Comparison of ENCODE assay signal across 9 mouse cellular contexts in genomic region chr2:74762522-74763244, GRCm38 (mm10). TPM values are rescaled to one million over a fixed set of nuclear protein-coding genes. Genes with fewer than 3 reads are reported as not detected.
A peak's percentile ranks its signal among the peaks of the same experiment; 100 is the strongest.
DNase-seq lines count a peak whose midpoint lies in the region; ATAC-seq lines count a peak whose summit lies in the region.
"Had no signal": no experiment of that assay in that cellular context is flagged by ENCODE, and none has a peak within 500 bp of the region (broad histone marks: within the 10 kb centered on the region; RNA-seq: fewer than 3 reads in every experiment).

TSS of gene Hoxd1 (plus strand) at chr2:74762980.

- intact Hi-C loops in heart, postnatal 14 days (cut with DNase I), result no loop called here

- DNase-seq in embryo, embryonic 10.5 days (ENCODE audit: low spot score), result peak; percentile 82
- DNase-seq in heart, postnatal 14 days, result peak; percentile 17 to 29
- DNase-seq in limb, embryonic 10.5 days (ENCODE audit: low spot score), result peak; percentile 88
- no peak for DNase-seq in layer of hippocampus, postnatal 14 days (ENCODE audit: low spot score in 2 of 2)
- DNase-seq in cerebellum, adult 9-10 months, result no peak

- H3K4me3 ChIP-seq in megakaryocyte, embryonic 14.5 days (replicated peaks), result peak within 1 kb of the TSS; percentile 88
- H3K4me3 ChIP-seq in limb, embryonic 10.5 days, result peak within 1 kb of the TSS; percentile 62
- peak within 1 kb of the TSS; percentile 52 for H3K4me3 ChIP-seq in neural tube, embryonic 14.5 days (ENCODE audit: low read depth, low read length)

- H3K36me3 ChIP-seq in megakaryocyte, embryonic 14.5 days (replicated peaks; ENCODE audit: low read length), result no peaks in the 10 kb centered on the region
- H3K36me3 ChIP-seq in limb, embryonic 10.5 days, result no peaks in the 10 kb centered on the region
- H3K36me3 ChIP-seq in neural tube, embryonic 14.5 days (ENCODE audit: control insufficient read depth, insufficient read depth, low read length), result no peaks in the 10 kb centered on the region

- 0 out of 2 replicates have a peak, but pooled peaks cover 5% of the 10 kb centered on the region for H3K9me3 ChIP-seq in megakaryocyte, embryonic 14.5 days
- no peaks in the 10 kb centered on the region for H3K9me3 ChIP-seq in limb, embryonic 10.5 days (replicated peaks)
- no peaks in the 10 kb centered on the region for H3K9me3 ChIP-seq in neural tube, embryonic 14.5 days (ENCODE audit: control insufficient read depth, low read length)

- peaks cover 78% of the 10 kb centered on the region for H3K27me3 ChIP-seq in megakaryocyte, embryonic 14.5 days (replicated peaks)
- H3K27me3 ChIP-seq in limb, embryonic 10.5 days (ENCODE audit: low read depth, poor library complexity, severe bottlenecking), result peaks cover 69% of the 10 kb centered on the region
- H3K27me3 ChIP-seq in neural tube, embryonic 14.5 days (ENCODE audit: control insufficient read depth, insufficient read depth, low read length), result peaks cover 5% of the 10 kb centered on the region; the same call in 1 of the 2 replicates

- peak within 1 kb of the TSS; percentile 26 for H3K27ac ChIP-seq in limb, embryonic 10.5 days
- no peak within 1 kb of the TSS for H3K27ac ChIP-seq in neural tube, embryonic 14.5 days (ENCODE audit: low read depth, low read length)
- H3K27ac ChIP-seq: macrophage had no signal

- peak within 1 kb of the TSS; percentile 41 for H3K9ac ChIP-seq in neural tube, embryonic 14.5 days (replicated peaks; ENCODE audit: low read depth, low read length)

- H3K4me1 ChIP-seq in megakaryocyte, embryonic 14.5 days, result peaks cover 14% of the 10 kb centered on the region
- peaks cover 41% of the 10 kb centered on the region for H3K4me1 ChIP-seq in limb, embryonic 10.5 days
- H3K4me1 ChIP-seq in neural tube, embryonic 14.5 days (ENCODE audit: control insufficient read depth, insufficient read depth, low read length), result peaks cover 11% of the 10 kb centered on the region; the same call in 1 of the 2 replicates

- WGBS in limb, embryonic 10.5 days, result under 1% methylated on average over 61 of the region's 61 CpGs
- WGBS in neural tube, embryonic 14.5 days, result under 1% methylated on average over 55 of the region's 61 CpGs

- ATAC-seq in megakaryocyte, adult 5-6 weeks (ENCODE audit: poor library complexity, severe bottlenecking), result no peak
- ATAC-seq in neural tube, embryonic 14.5 days (ENCODE audit: low read depth), result peak; percentile 95

- H3K4me2 ChIP-seq in neural tube, embryonic 14.5 days (ENCODE audit: low read depth, low read length), result peak within 1 kb of the TSS; percentile 100

RNA-seq across cellular contexts. Expression of gene Hoxd1, which starts in this region (rescaled TPM):
- polyA plus RNA-seq in megakaryocyte, embryonic 14.5 days (2012; ENCODE audit: insufficient read depth, low replicate concordance), result not detected in 2 replicates
- total RNA-seq in megakaryocyte, adult 5-6 weeks (2015), result not detected in 2 replicates
- total RNA-seq in megakaryocyte, adult 5-6 weeks (2017), result not detected in 2 replicates
- total RNA-seq in heart, postnatal 14 days (2021), result not detected
- 0.68 and 1.2 TPM in 2 replicates for polyA plus RNA-seq in limb, embryonic 10.5 days (2016; fragmentation: Nextera tagmentation; extraction: Ambion mirVana)
- polyA plus RNA-seq in neural tube, embryonic 14.5 days (2014; fragmentation: Nextera tagmentation; extraction: Ambion mirVana), result 0.32 and 4.6 TPM in 2 replicates
- total RNA-seq in layer of hippocampus, postnatal 14 days (2021), result under 1 TPM; 0.19 to 0.23 TPM
- polyA plus RNA-seq: macrophage had no signal

Comparison
In these comparisons a context has a peak if more than half of its experiments do, and no peak if none do; other contexts are left out.
1. Peak in DNase-seq in heart, postnatal 14 days; RNA of the gene not detected or under 1 TPM.
2. DNase-seq: peak in embryo, embryonic 10.5 days (single experiment) and limb, embryonic 10.5 days (single experiment); none in layer of hippocampus, postnatal 14 days (0 of 2) and cerebellum, adult 9-10 months (single experiment).
3. Peak in every context shown above with its lines, with median percentiles within 50 percentile points of each other: H3K4me3 ChIP-seq.